Mouse (Mus musculus) 3T3-L1 (cell line): ENCODE measurements around the gene Polg2.
"Not testable (repeated sequence)": the region's sequence is repeated elsewhere in the genome, so short reads cannot be mapped to it uniquely, and the experiment has no call there.

ENCODE experiments used
- DNase-seq: peaks from one replicate; pipeline ENCODE4 v3.0.0-alpha.2; 2015; ENCODE audit warnings: low read depth, low spot score

The Polg2 gene

DNA sequence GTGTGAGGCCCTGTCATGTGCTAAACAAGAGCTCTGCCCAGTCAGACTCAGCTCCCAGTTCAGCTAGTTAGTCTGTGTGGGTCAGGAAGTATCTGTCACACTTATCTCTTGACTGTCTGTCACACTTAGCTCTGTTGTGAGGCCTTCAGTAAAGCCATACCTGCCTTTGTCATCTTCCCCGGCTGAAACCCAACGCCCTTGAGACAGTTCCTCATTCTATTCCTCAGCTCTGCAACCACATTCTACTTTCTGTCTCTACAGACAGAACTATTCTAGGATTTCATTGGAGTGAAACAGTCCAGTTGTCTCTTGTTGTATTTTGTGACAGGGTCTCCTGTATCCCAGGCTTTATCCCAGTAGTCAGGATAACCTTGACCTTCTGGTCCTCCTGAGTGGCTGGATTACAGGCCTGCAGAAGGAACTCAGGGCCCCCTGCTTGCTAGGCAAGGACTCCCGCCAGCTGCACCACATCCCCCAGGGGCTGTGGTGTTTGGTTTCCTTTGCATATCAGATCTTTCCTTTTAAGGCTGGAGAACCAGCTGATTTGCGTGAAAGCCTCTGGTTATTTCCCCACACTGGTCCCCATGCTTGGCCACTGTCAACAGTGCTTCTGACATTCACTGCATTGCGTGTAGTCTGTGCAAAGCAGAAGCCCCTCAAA is 17.1 kb downstream of the Polg2 start:
- DNase-seq, result no peak

- DNase-seq, result no peak
These were observed 18.8 kb downstream of the Polg2 start for GRCm38 (mm10) chr11:106760511-106760910.

GRCm38 (mm10) chr11:106759028-106759427 is 20.3 kb downstream of the Polg2 start:
- DNase-seq, result no peak

DNA sequence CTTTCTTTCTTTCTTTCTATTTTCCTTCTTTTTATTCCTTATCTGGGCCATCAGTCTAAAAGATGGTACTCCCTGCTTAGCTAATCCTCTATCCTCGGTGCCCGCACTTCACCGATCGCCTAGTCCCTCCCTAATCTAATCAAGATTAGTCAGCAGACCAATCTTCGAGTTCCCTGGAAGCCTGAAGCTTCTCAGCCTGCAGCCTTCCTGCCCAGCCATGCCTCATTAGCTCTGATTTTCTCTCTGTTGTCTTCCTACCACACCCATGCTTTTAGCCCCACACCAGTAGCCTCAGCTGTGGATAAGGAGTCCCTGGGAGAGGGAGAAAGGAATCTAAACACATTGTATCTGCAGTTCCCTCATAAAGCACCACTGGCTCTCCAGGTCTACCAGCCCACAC is 23.8 kb downstream of the Polg2 start:
- no peak for DNase-seq

DNA sequence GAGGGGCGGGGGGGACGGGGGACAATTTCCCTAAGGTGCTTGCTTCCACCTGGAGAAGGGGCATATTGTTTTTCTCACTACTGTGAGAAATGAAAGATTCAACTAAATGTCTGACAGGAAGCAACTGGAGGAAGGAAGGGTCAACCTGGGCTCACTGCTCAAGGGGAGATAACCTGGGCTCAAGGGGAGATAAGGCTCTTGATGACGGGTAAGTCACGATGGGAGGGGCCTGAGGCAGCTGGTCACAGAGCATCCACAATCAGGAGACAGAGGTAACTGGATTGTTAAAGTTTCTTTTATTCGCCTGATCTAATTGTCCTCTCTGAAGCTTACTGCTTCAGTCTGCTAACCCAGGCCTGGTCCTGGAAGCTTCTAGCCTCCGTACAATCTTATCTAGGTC is 26.0 kb downstream of the Polg2 start:
- no peak for DNase-seq

- no peak for DNase-seq
These were observed 27.2 kb downstream of the Polg2 start for GRCm38 (mm10) chr11:106752103-106752502.

GRCm38 (mm10) chr11:106751039-106752018 is 28.0 kb downstream of the Polg2 start, which contains the start of gene Milr1:
Gene Milr1 (plus strand): TSS chr11:106751226.
- DNase-seq, result peak; percentile 74

- no peak for DNase-seq
These were observed 29.1 kb downstream of the Polg2 start, which contains the start of gene Pecam1 for GRCm38 (mm10) chr11:106750121-106750751. Gene Pecam1 (minus strand): TSS chr11:106750628.

DNA sequence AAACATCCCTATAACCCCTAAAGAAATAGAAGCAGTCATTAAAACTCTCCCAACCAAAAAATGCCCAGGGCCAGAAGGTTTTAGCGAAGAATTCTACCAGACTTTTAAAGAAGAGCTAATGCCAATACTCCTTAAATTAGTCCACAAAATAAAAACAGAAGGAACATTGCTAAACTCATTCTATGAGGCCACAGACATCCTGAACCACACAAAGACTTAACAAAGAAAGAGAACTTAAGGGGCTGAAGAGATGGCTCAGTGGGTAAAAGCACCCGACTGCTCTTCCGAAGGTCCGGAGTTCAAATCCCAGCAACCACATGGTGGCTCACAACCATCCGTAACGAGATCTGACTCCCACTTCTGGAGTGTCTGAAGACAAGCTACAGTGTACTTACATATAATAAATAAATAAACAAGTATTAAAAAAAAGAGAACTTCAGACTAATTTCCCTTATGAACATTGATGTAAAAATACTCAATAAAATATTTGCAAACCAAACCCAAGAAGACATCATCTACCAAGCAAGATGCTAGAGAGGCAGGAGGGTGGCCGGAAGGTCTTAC is 29.7 kb downstream of the Polg2 start:
- not testable (repeated sequence) for DNase-seq

- DNase-seq, result peak; percentile 37
These were observed 34.4 kb downstream of the Polg2 start for GRCm38 (mm10) chr11:106744949-106745348.

DNA sequence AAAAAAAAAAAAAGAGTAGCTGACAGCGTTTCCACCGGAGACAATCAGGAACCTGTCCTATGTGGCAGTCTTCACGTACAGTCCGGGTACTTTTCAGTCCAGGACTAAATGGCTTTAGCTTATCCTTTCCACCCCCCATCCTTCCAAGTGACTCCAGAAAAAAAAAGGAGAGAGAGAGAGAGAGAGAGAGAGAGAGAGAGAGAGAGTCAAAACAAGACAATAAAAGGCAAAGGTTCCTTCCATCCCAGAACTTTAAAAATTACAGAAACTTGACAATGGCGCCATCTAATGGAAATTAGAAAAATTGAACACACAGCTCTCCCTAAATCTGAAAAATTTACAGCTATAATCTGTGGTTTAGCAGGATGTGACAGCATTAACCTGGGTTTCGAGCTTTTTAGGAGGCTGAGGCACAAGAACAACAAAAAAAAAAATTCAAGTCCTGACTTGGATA is 36.9 kb downstream of the Polg2 start:
- peak; percentile 74 for DNase-seq

DNA sequence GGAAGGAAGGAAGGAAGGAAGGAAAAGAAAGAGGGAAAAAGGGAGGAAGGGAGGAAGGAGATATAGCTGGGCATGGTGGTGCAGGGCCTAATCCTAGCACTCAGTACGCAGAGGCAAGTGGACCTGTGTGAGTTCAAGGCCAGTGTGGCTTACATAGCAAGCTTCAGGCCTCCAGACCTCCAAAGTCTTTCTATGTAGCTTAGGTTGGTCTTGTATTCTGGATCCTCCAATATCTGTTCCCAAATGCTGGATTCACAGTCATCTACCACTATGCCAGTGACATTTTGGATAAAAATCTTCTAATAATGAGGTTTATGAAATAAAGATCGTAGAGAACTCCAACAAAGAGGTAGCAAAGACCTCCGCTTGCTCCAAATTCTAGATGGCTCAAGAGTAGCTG is 37.5 kb downstream of the Polg2 start:
- DNase-seq, result no peak

GRCm38 (mm10) chr11:106741232-106741631 is 38.1 kb downstream of the Polg2 start:
- no peak for DNase-seq

GRCm38 (mm10) chr11:106740724-106741123 is 38.6 kb downstream of the Polg2 start:
- not testable (repeated sequence) for DNase-seq

DNA sequence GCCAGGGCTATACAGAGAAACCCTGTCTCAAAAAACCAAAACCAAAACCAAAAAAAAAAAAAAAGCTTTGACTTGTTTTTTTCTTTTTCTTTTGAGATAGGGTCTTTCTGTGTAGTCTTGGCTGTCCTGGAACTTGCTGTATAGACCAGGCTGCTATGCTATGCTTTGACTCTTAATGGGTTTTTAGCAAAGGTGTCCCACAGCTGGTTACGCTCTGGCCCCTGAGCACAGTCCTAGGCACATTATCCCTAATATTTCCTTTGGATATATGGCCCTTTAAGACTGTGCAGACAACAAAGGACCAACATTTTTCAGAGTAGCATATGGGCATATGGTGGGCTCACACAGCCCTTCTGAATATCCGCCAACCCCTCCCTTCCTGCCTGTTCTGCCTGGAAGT is 40.2 kb downstream of the Polg2 start:
- DNase-seq, result no peak

DNA sequence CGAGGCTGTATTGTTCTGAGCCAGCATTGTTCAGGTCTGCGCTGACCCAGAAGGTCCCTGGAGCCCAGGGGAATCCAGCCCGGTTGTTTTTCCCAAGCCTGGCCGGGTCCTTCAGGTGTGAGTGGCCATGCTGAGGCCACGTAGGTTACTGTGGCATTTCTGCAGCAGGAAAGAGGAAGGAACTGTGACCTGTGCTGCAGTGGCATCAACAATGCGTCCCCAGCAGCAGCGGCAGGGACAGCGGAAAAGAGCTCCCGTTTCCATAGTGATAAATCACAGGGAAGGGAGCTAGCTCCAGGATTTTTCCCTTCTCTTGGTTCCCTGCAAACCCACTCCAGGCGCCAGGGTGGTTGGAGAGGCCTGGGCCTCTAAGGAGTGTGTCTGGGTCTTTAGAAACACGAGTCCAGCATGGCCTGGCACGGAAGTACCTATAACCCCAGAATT is 42.1 kb downstream of the Polg2 start:
- DNase-seq, result no peak

GRCm38 (mm10) chr11:106736614-106737013 is 42.7 kb downstream of the Polg2 start:
- DNase-seq, result no peak

DNA sequence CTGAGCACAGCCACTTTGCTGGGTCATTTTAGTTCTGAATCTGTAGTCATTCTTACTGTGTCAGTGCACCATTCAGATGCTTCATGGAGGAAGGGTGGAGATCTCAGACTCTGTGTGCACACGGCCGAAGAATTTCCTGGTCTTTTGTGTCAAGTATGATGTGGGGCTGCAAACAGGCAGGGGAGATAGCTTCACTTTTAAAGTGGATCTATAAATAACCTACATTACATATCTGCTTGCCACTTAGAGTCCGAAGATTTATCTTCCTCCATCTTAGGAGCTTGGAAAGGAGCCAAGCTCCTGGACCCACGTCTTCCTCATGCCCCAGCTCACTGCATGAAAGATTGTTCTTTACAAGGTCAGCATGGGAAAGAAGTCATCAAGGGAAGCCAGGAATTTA is 48.6 kb downstream of the Polg2 start:
- no peak for DNase-seq

- no peak for DNase-seq
These were observed 49.7 kb downstream of the Polg2 start for GRCm38 (mm10) chr11:106729656-106730055.

GRCm38 (mm10) chr11:106728402-106729366 is 50.7 kb downstream of the Polg2 start:
- no peak for DNase-seq
